Mouse (Mus musculus) ZHBTc4 (cell line): ENCODE results near the gene Agbl4.

ENCODE experiments used
- DNase-seq: peaks from one replicate; pipeline ENCODE4 v3.0.0-alpha.2; 2011; ENCODE audit warnings: low read depth, low spot score

Gene Agbl4

DNA sequence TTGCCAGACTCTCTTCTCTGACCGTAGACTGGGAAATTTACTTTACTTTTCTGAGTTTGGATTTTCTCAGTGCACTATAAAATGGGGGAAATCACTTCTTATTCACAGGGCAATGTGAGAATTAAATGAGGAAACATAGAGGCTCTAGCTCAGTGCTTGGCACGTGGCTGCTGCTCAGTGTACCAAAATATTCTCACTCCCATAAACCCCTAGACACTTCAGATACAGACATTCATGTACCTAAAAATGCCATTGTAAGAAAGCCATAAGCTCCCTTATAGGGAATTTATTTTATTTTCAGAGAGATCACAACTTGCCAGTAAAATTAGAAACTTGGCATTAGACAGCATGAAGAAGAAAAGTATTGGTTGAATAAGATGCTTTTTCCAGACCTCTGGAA lies 883.5 kb downstream of the Agbl4 start:
- DNase-seq, result no peak

DNA sequence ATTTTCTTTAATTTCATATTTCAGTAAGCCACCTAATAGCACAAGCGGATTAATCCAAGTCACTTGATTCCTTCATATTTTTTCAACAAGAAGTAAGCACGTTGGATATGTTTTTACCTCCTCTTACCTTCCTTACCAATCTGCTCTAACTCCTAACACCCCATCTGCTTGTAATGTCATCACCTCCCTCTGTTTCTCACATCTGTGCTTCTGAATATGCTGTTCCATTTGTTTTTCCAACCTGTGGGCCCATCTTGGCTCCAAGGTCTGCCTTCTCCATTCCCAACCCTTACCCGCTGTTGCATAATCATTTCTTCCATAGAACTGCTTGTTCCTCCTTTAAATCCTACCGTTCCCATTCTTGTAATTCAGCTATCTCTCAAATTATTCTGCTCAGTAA lies 884.4 kb downstream of the Agbl4 start:
- DNase-seq, result no peak

DNA sequence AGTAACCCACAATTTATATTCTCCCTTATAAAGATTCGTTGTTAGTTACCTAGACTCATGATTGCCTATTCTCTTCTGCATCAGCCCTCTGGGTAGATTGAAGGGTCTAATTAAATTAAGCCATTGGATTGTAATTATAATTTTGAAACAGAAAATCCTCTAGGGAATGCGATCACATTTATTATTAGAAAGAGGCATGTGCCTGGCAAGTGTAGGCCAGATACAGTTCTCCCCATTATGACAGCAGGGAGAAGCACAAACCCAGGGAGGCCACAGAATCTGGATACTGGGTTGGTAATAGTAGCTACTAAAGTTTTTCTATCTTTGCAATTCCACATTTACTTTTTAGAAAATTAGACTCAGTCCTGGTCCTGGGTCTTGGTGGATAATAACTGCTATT lies 887.2 kb downstream of the Agbl4 start:
- DNase-seq, result no peak

DNA sequence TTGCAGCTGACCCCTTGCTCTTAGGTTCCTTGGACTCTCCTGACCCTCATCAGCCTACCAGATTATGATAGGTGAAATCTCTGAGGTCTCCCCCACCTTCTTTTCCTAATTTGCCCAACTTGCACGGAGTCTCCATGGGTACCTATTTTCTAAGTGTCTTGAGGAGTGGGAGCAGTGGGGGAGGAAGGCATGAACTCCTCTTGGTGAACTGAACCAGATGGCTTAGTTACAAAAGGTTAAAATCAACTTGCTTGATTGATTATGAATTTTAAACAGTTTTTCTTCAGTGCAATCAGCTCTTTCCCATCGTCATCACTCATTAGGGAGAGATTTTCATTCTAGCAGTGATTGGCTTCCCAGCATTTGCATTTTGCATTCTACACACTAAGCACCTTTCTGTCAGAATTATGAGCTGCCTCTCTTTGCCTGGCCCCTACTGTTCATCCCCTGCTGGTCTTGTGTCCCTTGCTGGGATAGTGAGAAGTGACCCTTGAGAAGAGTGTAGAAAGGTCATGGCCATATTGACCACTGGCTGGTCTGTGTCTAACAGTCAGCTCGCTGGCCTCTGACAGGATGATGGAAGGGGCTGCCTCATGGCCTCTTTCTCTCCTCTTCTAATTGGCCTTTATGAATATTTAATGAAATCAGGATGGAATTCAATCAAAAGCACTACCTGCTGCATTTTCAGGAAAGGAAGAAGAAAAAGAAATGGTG lies 897.2 kb downstream of the Agbl4 start:
- DNase-seq, result no peak

DNA sequence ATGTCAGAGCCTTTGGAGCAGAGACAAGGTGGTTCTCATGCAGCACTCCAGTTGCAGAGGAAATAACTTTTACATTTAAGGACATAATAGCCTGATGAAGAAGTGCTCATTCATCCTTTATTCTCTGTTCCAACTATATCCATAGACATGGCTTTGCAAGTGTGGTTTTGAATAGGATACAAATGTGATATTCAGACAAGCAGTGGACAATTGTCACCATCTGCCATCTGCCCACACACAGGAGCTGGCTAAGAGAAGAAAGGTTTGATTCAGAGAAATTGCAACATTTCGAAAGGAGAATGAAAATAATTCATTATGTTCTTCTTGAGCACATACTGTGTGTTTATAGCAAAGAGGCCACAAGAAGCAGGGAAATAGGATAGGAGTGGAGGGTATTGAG lies 909.1 kb downstream of the Agbl4 start:
- DNase-seq, result no peak

DNA sequence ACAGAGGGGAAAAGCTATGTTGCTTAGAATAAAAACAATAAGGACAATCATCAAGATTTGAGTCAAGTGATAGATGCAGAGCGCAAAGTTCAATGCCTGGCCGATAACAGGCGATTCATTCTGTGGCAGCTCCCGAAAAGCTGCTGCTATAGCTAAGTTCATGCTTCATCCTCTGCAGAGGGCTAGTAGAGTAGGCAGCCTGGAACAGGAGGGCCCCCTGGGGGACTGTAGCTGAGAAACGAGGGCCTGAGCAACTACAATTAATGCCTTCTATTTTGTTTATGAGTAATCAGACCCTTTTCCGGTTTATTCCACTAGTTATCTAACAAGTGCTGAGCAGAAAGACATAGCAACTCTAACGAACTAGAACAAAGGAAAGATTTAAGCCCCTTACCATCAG lies 909.7 kb downstream of the Agbl4 start:
- DNase-seq, result no peak

DNA sequence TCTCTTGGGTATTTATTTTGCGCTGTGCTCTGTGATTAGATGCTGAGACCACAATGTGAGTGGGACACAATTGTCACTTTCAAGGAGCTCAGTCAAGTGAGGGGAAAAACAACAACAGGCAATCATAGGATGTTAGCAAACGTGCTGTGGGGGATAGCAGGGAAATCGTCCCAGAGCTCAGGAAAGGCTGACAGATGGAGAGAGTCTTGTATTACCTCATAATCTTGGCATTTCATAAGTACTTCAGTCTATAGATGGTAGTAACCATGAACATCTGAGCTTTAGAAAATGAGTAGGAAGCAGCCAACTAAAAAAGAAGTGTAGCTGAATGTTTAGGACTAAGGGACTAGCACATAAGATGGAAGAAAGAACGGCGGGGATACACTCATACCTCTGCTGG lies 910.2 kb downstream of the Agbl4 start:
- no peak for DNase-seq

DNA sequence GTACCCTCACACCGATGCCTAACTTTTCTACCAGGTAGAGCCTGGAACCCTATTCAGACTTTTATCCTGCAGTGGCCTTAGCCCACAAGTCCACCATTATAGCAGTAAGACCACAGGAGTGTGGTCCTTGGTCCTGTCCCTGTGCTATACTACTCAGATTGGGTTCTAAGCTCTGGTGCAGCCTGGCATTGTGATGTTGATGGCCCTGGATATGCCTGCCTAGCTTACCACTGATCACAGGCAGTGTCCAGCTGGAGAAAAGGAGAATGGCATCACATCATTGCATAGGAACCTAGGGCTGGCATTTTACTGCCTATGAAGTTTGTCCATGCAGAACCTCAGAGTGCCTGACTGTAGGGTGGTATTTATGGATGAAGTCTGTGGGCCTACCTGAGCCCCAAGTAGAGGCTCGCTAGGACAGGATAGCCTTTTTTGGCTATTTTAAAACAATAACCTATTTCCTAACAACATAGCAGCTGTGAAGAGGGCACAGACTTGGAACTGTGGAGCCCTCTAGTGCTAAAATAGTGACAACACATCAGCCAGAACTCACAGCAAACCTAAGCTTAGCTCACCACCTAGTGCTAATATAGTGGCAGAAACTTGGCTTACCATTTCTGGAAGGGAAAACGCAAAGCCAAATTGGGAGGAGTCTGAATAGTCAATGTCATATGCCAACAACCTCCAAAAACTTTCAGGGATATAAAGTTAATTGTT lies 911.3 kb downstream of the Agbl4 start:
- peak; percentile 59 for DNase-seq

DNA sequence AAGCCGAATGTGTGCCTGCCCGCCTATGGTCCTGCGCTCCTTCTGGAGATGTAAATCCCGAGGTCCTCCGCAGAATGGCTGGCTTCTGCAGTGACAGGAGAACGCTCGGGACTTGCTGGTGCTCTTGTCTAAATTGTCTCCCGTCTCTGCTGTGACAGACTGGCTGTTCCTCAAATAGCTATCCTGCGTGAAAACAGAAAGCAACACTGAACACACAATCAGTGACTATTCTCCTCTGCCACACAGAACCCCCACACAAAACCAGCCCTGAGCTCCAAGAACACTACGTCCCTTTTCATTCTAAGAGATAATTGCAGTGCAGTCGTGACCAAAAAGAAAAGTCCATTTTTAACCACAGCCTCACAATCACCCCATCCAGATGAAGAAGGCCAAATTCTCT lies 929.6 kb downstream of the Agbl4 start:
- DNase-seq, result no peak

DNA sequence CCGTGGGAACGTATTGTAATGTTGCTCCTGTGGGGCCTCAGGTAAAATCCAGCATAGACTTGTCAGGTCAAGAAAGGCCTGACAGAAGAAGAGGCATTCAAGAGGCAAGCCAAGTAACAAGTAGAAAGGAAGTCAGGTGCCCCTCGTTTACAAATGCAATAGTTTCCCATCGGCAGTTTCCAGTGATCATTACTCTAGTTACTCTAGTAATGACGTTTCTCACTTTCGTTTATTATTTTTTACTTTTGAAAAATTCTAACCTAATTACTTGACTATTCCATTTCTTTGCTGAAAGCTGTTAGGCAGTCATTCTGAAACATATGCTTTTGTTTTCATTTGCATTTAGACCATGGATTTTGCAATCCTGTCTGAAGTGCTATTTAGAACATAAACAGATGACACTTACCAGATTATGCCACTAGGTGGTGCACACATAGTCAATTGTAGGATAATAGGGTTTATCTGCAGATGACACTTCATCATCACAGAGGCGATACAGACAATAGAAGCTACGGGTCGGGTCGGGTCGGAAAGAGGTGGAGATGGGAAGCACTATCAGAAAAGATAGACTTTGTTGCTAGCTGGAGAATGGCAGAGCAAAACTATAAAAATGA lies 930.4 kb downstream of the Agbl4 start:
- peak; percentile 55 for DNase-seq

DNA sequence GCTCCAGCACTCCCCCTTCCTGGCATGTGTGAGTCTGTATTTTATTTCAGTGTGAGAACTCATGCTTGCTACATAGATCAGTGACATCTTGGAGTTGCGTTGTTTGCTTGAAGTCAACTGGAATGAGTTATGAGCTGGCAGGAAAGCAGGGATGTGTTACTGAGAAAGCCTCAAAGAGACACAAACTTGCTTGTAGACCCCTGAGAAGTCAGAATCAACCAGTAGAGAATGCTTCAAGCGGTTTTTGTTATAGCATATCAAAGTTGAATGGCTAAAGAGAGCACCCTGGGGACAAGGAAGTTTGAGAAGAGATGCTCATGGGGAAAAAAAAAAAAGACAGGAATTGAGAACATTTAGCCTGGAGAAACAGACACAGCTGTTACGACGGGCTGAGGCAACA lies 932.0 kb downstream of the Agbl4 start:
- no peak for DNase-seq

DNA sequence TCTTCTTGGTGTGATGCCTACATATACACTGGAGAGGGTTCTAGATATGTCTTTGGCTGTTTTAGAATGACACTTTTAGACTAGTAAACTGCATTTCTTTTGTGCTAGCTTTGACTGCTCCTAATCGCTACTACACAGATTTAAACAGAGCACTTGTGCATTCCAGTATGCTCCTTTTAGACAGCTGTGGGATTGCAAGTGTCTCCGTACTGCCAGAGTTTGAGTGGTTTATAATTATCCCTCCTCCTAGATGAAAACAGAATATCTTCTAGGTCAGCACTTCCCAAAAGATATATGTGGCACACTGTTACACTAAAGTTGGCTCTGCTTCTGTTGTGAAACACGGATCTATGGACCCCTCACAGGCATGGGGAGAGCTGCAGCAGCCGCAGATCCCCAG lies 935.4 kb downstream of the Agbl4 start:
- DNase-seq, result no peak

DNA sequence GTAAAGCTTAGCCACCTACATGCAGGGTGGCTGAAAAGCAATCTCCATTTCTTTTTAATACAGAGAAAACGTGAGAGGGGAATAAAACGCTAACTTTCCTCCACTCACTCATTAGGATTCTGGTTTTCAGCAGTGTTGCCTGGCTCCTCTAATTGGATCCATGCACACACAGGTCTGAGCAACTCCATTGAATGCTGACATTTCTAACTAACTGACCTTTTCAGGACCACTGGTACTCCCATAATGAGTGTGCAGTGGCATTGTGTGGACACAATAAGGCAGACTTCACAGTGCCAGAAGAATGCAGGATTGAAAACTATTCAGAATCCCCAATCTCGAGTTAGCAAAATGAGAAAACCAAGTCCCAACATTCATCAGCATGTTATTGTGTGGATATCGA lies 952.5 kb downstream of the Agbl4 start:
- no peak for DNase-seq

DNA sequence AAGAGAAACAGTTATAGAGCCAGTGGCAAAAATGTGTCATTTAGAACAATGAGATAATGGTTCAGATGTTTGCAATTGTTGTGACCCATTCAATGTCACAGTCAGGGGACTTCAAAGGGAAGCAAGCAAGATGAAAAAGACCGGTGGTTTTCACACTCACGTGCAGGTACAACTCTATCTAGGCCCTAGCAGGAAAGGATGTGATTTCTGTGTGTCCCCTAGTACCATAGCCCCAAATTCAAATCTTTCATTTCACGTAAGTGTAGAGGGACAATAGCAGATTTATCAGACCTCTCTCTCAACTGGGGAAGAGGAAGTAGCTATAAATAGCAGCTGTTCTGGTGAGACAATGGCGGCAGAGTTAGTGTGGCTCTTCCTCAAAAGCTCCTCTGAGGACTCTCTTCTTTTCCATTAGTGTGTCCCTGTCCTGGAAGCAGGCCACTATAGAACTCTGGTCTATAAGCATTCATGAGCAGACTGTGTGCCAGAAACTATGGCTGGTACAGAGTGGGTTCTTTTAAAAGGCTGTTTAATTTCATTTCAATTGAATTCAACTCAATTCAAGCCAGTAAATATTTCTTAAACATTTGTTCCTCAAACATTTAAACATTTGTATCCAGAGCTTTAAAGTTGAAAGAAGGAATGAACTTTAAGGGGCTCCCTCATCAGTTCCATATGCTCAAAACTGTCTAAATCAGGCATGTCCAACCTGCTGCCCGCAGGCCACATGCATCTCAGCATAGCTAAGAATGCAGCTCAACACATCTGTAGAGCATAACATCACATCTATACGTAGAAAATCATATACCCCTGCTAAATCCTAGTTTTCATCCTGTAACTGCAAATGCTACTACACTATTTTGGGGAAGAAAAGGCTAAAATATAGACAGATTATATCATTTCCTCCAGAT lies 953.4 kb downstream of the Agbl4 start:
- DNase-seq, result no peak

DNA sequence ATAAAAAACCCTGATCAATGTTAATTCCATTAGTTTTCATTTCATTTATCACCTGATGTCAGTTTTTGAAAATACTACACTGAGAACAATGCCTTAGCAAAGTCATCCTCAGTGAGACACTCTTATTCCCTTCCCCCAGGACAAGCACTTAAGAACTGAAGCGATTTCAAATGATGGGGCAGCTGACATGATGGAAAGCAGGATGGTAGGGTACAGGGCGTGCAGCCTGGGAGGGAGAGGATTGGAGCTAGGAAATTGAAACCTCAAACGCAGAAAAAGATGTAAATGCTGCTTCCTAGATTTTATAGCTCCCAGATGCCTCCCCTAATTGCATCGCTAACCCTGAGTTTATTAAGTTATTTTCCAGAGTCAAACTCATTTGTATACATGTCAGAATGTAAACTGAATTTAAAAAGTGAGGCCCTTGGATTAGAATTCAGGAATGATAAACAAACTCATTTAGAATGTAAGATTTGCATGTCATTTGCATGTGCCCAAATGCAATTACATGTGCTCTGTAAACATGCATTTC lies 959.2 kb downstream of the Agbl4 start:
- no peak for DNase-seq

DNA sequence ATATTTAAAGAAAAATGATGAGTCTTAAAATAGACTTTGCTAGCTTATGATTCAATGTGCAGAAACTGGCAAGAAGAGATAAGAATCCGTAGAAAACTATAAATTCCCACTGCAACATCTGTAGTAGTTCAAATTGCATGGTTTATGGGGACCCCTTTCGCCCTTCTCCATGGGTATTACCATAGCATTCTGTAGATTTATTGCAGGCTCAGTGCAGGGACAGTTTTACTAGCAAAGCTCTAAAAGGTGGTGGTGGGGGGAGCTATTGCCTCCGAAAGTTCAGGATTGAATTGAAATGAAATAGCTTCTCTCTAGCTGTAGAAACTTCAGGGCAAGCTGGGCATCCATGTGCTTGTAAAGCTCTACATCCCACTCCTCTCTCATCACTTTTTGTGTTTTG lies 959.7 kb downstream of the Agbl4 start:
- DNase-seq, result no peak

DNA sequence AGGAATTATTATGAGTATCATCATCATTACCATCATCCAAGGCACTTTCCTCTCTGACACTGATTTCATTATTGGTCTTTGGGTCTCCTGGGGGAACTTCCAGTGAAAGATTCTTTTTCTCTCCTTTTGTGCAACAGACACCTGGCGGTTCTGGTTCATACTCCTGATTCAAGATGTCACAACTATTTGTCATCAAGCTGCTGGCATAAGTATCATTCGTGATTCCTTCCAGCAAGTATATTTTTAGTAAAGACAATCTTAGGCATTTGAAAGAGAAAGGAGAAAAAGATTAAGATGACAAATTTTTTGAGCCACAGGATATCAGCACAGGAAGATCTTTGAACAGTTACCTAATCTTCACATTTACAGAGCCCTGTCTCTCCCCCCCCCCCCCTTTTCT lies 966.7 kb downstream of the Agbl4 start:
- DNase-seq, result no peak

DNA sequence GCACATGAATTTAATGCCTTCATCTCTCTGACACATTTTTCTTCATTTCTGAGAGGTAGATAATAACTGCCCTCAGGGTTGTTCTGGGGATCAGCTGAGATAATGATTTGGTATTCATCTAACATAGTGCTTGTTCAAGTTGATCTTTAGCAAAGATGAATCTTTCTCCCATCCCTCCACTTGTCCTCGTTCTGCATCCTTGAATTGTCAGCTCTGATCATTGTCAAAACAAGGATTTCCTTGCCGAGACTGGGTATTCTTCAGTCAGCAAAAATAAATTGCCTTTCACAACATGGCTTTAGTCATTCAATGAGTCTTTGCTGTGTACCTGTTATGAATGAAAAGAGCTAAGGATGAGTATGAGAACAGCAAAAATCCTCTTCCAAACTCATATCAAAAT lies 970.3 kb downstream of the Agbl4 start:
- no peak for DNase-seq

DNA sequence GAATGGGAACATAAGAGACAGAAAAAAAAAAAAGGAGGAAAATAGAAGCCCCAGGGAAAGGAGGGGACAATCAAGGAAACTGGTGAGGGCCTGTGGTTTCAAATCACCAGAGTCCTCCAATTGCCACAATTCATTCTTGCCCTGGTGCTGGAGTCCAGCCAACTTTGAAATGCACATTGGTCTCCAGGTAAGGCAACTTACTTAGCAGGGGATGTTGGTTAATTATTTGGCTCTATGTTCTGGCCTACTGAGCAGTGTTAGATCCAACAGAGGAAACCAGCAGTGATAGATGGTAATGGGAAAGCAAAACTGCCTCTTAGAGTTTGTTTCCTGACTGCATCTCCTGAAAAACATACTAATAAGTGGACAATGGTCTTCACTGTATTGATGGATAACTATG lies 979.7 kb downstream of the Agbl4 start:
- no peak for DNase-seq

DNA sequence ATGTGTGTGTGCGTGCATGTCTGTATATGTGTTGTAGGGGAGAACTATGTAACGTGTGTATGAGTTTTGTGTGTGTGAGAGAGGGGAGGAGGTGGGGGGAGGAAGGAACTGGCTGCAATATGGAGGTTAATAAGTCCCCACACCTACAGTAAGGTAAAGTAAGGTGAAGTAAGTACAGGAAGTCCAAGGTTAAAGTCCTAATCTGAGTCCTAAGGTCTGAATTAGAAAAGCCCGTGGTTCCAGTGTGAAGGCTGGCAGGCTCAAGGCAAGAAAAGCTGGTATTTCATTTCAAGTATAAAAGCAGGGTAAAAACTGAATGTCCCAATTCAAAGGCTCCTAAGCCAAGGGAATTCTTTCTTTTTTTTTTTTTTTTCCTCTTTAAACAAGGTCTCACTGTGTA lies 980.6 kb downstream of the Agbl4 start:
- no peak for DNase-seq

DNA sequence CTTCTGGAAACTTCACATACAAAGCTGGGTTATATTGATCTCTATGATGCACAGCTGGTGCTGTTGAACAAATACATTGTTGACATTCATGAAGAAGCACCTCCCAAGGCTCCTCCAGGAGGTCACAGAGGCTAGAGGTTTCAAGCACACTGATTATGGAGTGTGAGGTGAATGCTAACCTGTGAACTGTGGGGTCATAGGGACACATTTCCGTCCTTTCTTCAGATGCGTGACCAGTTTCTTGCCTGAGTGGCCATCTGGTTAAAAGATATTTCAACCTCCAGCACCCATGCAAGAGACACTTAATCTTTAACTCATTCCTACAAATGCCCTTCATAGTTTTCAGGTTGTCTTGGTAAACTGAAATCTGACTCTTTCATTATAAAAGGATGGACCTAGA lies 985.6 kb downstream of the Agbl4 start:
- no peak for DNase-seq

DNA sequence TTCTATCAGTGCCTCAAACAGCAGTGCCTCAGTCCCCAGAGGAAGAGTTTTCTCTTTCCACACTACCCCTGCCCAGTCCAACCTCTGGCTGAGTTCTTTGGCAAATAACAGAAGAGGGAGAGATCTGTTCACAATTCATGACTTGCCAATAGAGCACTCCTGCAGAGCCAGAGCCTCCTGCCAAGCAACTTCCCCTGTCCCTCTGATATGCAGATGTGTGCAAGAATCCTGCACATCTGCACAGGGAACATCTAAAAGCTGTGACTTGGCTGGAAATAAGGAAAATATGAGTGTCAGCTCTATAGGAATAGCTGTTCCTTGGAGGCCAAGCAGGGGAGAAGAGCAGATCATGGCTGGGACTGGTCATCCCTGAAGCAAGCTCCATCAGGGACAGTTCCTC lies 993.3 kb downstream of the Agbl4 start:
- DNase-seq, result peak; percentile 4
